Mouse (Mus musculus) bone marrow macrophage, adult 2 months (primary cell): Measurements from ENCODE around the gene Mapk1ip1l.

ENCODE experiments used
- CTCF ChIP-seq: IDR thresholded peaks from 2 replicates; pipeline ENCODE4 v1.5.1; 2012; ENCODE audit warnings: low read depth, mild to moderate bottlenecking, low read length, moderate library complexity
- POLR2A ChIP-seq: IDR thresholded peaks from 2 replicates; pipeline ENCODE4 v1.6.1; 2012; ENCODE audit warnings: mild to moderate bottlenecking, low read depth, low read length, borderline replicate concordance

- TF ChIP-seq POLR2A, result no peak
- TF ChIP-seq CTCF, result no peak
Measured at GRCm38 (mm10) chr14:47361418-47361817, 63.4 kb downstream of the Mapk1ip1l start.
